Mouse (Mus musculus): Measurements from ENCODE around the gene Ep400.

Gene Ep400

GRCm38 (mm10) chr5:110665486-110666121, 104.9 kb downstream of the Ep400 start:
- no peak for DNase-seq (ENCODE audit: low read depth, low spot score)

GRCm38 (mm10) chr5:110664750-110665269, 105.7 kb downstream of the Ep400 start:
- DNase-seq (ENCODE audit: low read depth, low spot score): no peak

- no peak for DNase-seq (ENCODE audit: low read depth, low spot score)
These were observed 106.5 kb downstream of the Ep400 start for GRCm38 (mm10) chr5:110664041-110664440.

- DNase-seq (ENCODE audit: low read depth, low spot score): no peak
These were observed 110.8 kb downstream of the Ep400 start for GRCm38 (mm10) chr5:110659682-110660081.

GRCm38 (mm10) chr5:110653686-110654085, 116.8 kb downstream of the Ep400 start:
- peak; percentile 8 for DNase-seq (ENCODE audit: low read depth, low spot score)

- peak; percentile 88 for DNase-seq (ENCODE audit: low read depth, low spot score)
These were observed 117.5 kb downstream of the Ep400 start, which contains the start of the genes Noc4l and Ddx51 for GRCm38 (mm10) chr5:110652719-110653648. Gene Noc4l, minus strand, starts transcription at chr5:110653417. Gene Ddx51, plus strand, starts transcription at chr5:110653451.

GRCm38 (mm10) chr5:110646377-110646776, 124.1 kb downstream of the Ep400 start:
- DNase-seq (ENCODE audit: low read depth, low spot score): no peak

GRCm38 (mm10) chr5:110639459-110639858, 131.1 kb downstream of the Ep400 start:
- peak; percentile 45 for DNase-seq (ENCODE audit: low read depth, low spot score)

GRCm38 (mm10) chr5:110638306-110639074, 132.0 kb downstream of the Ep400 start:
- no peak for DNase-seq (ENCODE audit: low read depth, low spot score)

- peak; percentile 29 for DNase-seq (ENCODE audit: low read depth, low spot score)
These were observed 134.4 kb downstream of the Ep400 start for GRCm38 (mm10) chr5:110635951-110636707.

- DNase-seq (ENCODE audit: low read depth, low spot score): no peak
These were observed 140.9 kb downstream of the Ep400 start for GRCm38 (mm10) chr5:110629525-110630120.

GRCm38 (mm10) chr5:110628156-110628555, 142.4 kb downstream of the Ep400 start:
- no peak for DNase-seq (ENCODE audit: low read depth, low spot score)

GRCm38 (mm10) chr5:110627351-110627750, 143.2 kb downstream of the Ep400 start:
- no peak for DNase-seq (ENCODE audit: low read depth, low spot score)

- DNase-seq (ENCODE audit: low read depth, low spot score): no peak
These were observed 146.2 kb downstream of the Ep400 start for GRCm38 (mm10) chr5:110624319-110624718.

GRCm38 (mm10) chr5:110619226-110619625, 151.3 kb downstream of the Ep400 start:
- DNase-seq (ENCODE audit: low read depth, low spot score): no peak

All from retina, adult 2 months (tissue).